Mouse (Mus musculus) bone marrow, adult 2 months (tissue): ENCODE data around the gene Pam16. TPM values are rescaled to one million over a fixed set of nuclear protein-coding genes. Genes with fewer than 3 reads are reported as not detected.

Experiments
- H3K27ac ChIP-seq: fragments of 200-500 bp; 2 replicates; pipeline ENCODE4 v1.5.1; 2012; ENCODE audit warnings: low read depth, mild to moderate bottlenecking, control low read depth, inconsistent platforms, low read length; ENCODE audit not compliant: control insufficient read depth, poor library complexity, insufficient read depth
- H3K4me1 ChIP-seq: fragments of 200-500 bp; 2 replicates; pipeline ENCODE4 v1.6.1; 2011; ENCODE audit warnings: low read length; ENCODE audit not compliant: control insufficient read depth, insufficient read depth
- H3K4me3 ChIP-seq: fragments of 200-500 bp; replicated peaks from 2 replicates; pipeline ENCODE3; 2011; ENCODE audit warnings: mild to moderate bottlenecking, low read depth, low read length, control low read depth; ENCODE audit not compliant: control insufficient read depth
- CTCF ChIP-seq: fragments of 200-500 bp; IDR thresholded peaks from 2 replicates; pipeline ENCODE4 v1.5.1; 2011; ENCODE audit warnings: low read length, control low read depth; ENCODE audit not compliant: control insufficient read depth, insufficient read depth
- POLR2A ChIP-seq: fragments of 200-500 bp; IDR thresholded peaks from 2 replicates; pipeline ENCODE4 v1.6.1; 2011; ENCODE audit warnings: low read depth, mild to moderate bottlenecking, control low read depth, low read length, borderline replicate concordance; ENCODE audit not compliant: control insufficient read depth
- WGBS: fragments of 180-500 bp; shearing (Covaris S2); methylation state at CpG from one replicate; pipeline ENCODE4 v1.1.7; 2018; 5-methylcytosine and 5-hydroxymethylcytosine counted together
- polyA plus RNA-seq: library from polyadenylated mRNA; stranded (reverse); fragments of >200 nt; gene quantifications from 2 replicates; pipeline ENCODE4 v1.2.4, GENCODE M21; 2011; ENCODE audit warnings: low replicate concordance; ENCODE audit not compliant: missing spikeins, insufficient read depth, insufficient read length

The Pam16 gene
- polyA plus RNA-seq, 1 experiment = 52.5 TPM

DNA sequence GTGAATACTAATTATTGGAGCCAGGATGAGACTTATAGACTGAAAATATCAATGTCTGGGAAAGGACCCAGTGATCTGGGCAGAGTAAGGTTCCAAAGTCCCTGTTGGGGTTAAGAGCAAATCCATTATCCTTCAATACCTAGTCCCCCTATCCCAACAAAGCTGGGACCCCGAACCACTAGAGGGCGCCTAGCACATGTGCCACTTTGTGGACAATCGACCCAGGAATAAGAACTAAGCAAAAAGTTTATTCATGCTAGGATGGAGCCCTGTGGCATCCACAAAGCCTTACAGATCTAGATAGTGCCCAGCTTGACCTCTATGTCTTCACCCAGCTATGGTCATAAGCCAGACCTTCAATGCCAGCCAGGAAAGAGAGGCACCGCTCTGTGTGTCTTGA is 56.9 kb downstream of the Pam16 start:
- WGBS = 20% methylated on average over 4 of the region's 4 CpGs
- H3K4me3 ChIP-seq = no peak overlapping the region
- no peak overlapping the region for H3K27ac ChIP-seq
- TF ChIP-seq CTCF (peak; percentile 87), POLR2A (no peak)
- peaks cover 1% of the 10 kb centered on the region; the same call in 1 of the 2 replicates for H3K4me1 ChIP-seq

Other genes with a start within 250 kb of the Pam16 start
- 3.7 and 5.2 TPM in 2 replicates for gene Adcy9, start 204.5 kb downstream of the Pam16 start, polyA plus RNA-seq
- 1.2 and 3.0 TPM in 2 replicates for gene Srl, start 83.2 kb downstream of the Pam16 start, polyA plus RNA-seq
- gene Tfap4, start 65.1 kb downstream of the Pam16 start, polyA plus RNA-seq = 5.5 and 10.2 TPM in 2 replicates
- 1.2 and 4.9 TPM in 2 replicates for gene Glis2, start 30.3 kb downstream of the Pam16 start, polyA plus RNA-seq
- 0.34 and 1.8 TPM in 2 replicates for gene Vasn, start 15.0 kb upstream of the Pam16 start, polyA plus RNA-seq
- 10.6 and 11.7 TPM in 2 replicates for gene Dnaja3, start 15.0 kb upstream of the Pam16 start, polyA plus RNA-seq
- 48.7 and 102 TPM in 2 replicates for gene Coro7, start 54.8 kb upstream of the Pam16 start, polyA plus RNA-seq
- gene Nmral1, start 94.4 kb upstream of the Pam16 start, polyA plus RNA-seq = 27.3 and 32.5 TPM in 2 replicates
- 11.3 and 31.1 TPM in 2 replicates for gene Hmox2, start 101.4 kb upstream of the Pam16 start, polyA plus RNA-seq
- gene Cdip1, start 165.3 kb upstream of the Pam16 start, polyA plus RNA-seq = 10.6 and 17.2 TPM in 2 replicates
- 1.7 TPM in 1 of 2 replicates, not detected in the other for gene 4930562C15Rik, start 210.4 kb upstream of the Pam16 start, polyA plus RNA-seq